Mouse (Mus musculus) midbrain, embryonic 16.5 days (tissue): ENCODE measurements around the gene Usp47. TPM values are rescaled to one million over a fixed set of nuclear protein-coding genes. Genes with fewer than 3 reads are reported as not detected.

Experiments
- ATAC-seq: fragments of 200-750 bp; cut with Nextera tagmentation; 2 replicates; pipeline ENCODE4 v1.8.0; 2017; ENCODE audit warnings: moderate TSS enrichment
- H3K27ac ChIP-seq: fragments of 300-500 bp; sonication (generic); 2 replicates; pipeline ENCODE4 v1.5.1; 2014; ENCODE audit warnings: mild to moderate bottlenecking, low read length, mixed read lengths
- H3K27me3 ChIP-seq: fragments of 300-500 bp; sonication (generic); 2 replicates; pipeline ENCODE4 v1.6.1; 2014; ENCODE audit warnings: low read depth, low read length, mixed read lengths; ENCODE audit not compliant: control insufficient read depth, insufficient read depth
- H3K36me3 ChIP-seq: fragments of 300-500 bp; sonication (generic); 2 replicates; pipeline ENCODE4 v1.6.1; 2014; ENCODE audit warnings: mild to moderate bottlenecking, low read length, moderate library complexity, mixed read lengths; ENCODE audit not compliant: control insufficient read depth, insufficient read depth
- H3K4me1 ChIP-seq: fragments of 300-500 bp; sonication (generic); 2 replicates; pipeline ENCODE4 v1.6.1; 2014; ENCODE audit warnings: mild to moderate bottlenecking, low read length, mixed read lengths; ENCODE audit not compliant: control insufficient read depth, insufficient read depth
- H3K4me2 ChIP-seq: fragments of 300-500 bp; sonication (generic); 2 replicates; pipeline ENCODE4 v1.6.1; 2014; ENCODE audit warnings: mild to moderate bottlenecking, low read length, mixed read lengths
- H3K4me3 ChIP-seq: fragments of 300-500 bp; sonication (generic); 2 replicates; pipeline ENCODE4 v1.5.1; 2014; ENCODE audit warnings: low read depth, mild to moderate bottlenecking, low read length, moderate library complexity, mixed read lengths
- H3K9ac ChIP-seq: fragments of 300-500 bp; sonication (generic); 2 replicates; pipeline ENCODE4 v1.6.1; 2014; ENCODE audit warnings: low read depth, low read length, mixed read lengths
- H3K9me3 ChIP-seq: fragments of 300-500 bp; sonication (generic); replicated peaks from 2 replicates; pipeline ENCODE4 v1.6.1; 2014; ENCODE audit warnings: mild to moderate bottlenecking, low read length, mixed read lengths; ENCODE audit not compliant: control insufficient read depth, poor library complexity, severe bottlenecking
- WGBS: fragments of 180-500 bp; shearing (Covaris S2); extraction: QIAGEN DNeasy Blood & Tissue Kit; methylation state at CpG from one replicate; pipeline ENCODE4 v1.1.7; 2014; 5-methylcytosine and 5-hydroxymethylcytosine counted together
- polyA plus RNA-seq: library from polyadenylated mRNA; unstranded; fragments of >200 nt; fragmentation: Nextera tagmentation; extraction: Ambion mirVana; gene quantifications from 2 replicates; pipeline ENCODE4 v1.2.1, GENCODE M21; 2015

Gene Usp47
- polyA plus RNA-seq, 1 experiment from 2014 or later: 78.4 TPM

- H3K9me3 ChIP-seq: no peaks in the 10 kb centered on the region
- ATAC-seq: no peak
- H3K4me2 ChIP-seq: no peak overlapping the region
- no peaks in the 10 kb centered on the region for H3K27me3 ChIP-seq
- H3K27ac ChIP-seq: no peak overlapping the region
- no peak overlapping the region for H3K9ac ChIP-seq
- H3K36me3 ChIP-seq: peaks cover 30% of the 10 kb centered on the region
- WGBS: 90% methylated on average over 2 of the region's 2 CpGs
- H3K4me3 ChIP-seq: no peak overlapping the region
- H3K4me1 ChIP-seq: no peaks in the 10 kb centered on the region
Measured at GRCm38 (mm10) chr7:112100887-112101286, 77.6 kb downstream of the Usp47 start.

DNA sequence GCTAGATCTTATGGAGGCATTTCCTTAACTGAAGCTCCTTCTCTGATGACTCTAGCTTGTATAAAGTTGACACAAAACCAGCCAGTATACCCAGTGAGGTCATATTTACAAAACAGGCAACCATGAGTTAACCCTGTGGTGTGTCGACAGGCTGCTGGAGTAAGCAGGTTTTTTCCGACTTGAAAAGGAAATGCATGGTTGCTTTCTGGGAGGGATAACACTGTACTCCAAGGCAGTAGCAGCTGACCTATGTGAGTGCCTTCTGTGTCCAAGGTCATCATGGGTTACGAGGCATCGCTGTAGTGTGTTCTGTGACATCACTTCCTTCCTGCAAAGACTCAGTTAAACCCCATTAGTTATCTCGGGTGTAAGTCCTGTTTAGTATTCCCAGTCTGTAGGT is 79.6 kb downstream of the Usp47 start:
- Histone ChIP-seq H3K36me3 (peaks cover 37% of the 10 kb centered on the region), H3K9ac (no peak overlapping the region), H3K27me3 (no peaks in the 10 kb centered on the region), H3K9me3 (no peaks in the 10 kb centered on the region), H3K4me3 (no peak overlapping the region), H3K4me2 (no peak overlapping the region), H3K4me1 (no peaks in the 10 kb centered on the region), H3K27ac (no peak overlapping the region)
- WGBS: 86% methylated on average over 5 of the region's 5 CpGs
- ATAC-seq: no peak

- Histone ChIP-seq H3K4me1 (no peaks in the 10 kb centered on the region), H3K9ac (no peak overlapping the region), H3K4me2 (no peak overlapping the region), H3K9me3 (no peaks in the 10 kb centered on the region), H3K4me3 (no peak overlapping the region), H3K27me3 (no peaks in the 10 kb centered on the region), H3K27ac (no peak overlapping the region), H3K36me3 (peaks cover 38% of the 10 kb centered on the region)
- ATAC-seq: no peak
- 89% methylated on average over 5 of the region's 5 CpGs for WGBS
Measured at GRCm38 (mm10) chr7:112103816-112104215, 80.5 kb downstream of the Usp47 start.

- peaks cover 38% of the 10 kb centered on the region for H3K36me3 ChIP-seq
- ATAC-seq: no peak
- no peaks in the 10 kb centered on the region for H3K27me3 ChIP-seq
Measured at GRCm38 (mm10) chr7:112108757-112109156, 85.5 kb downstream of the Usp47 start.

GRCm38 (mm10) chr7:112110638-112111372 is 87.5 kb downstream of the Usp47 start:
- Histone ChIP-seq H3K27ac (no peak overlapping the region), H3K4me1 (no peaks in the 10 kb centered on the region), H3K9ac (no peak overlapping the region), H3K27me3 (no peaks in the 10 kb centered on the region), H3K9me3 (no peaks in the 10 kb centered on the region), H3K4me3 (no peak overlapping the region), H3K36me3 (peaks cover 29% of the 10 kb centered on the region), H3K4me2 (no peak overlapping the region)
- WGBS: 88% methylated on average over 19 of the region's 19 CpGs
- no peak for ATAC-seq

More at GRCm38 (mm10) chr7:112108757-112109156, 85.5 kb downstream of the Usp47 start:
- no peak overlapping the region for H3K4me2 ChIP-seq
- H3K4me3 ChIP-seq: no peak overlapping the region
- H3K9me3 ChIP-seq: no peaks in the 10 kb centered on the region
- H3K9ac ChIP-seq: no peak overlapping the region
- H3K27ac ChIP-seq: no peak overlapping the region
- no peaks in the 10 kb centered on the region for H3K4me1 ChIP-seq

GRCm38 (mm10) chr7:112117501-112117900 is 94.2 kb downstream of the Usp47 start:
- Histone ChIP-seq H3K9ac (no peak overlapping the region), H3K27ac (no peak overlapping the region), H3K27me3 (no peaks in the 10 kb centered on the region), H3K4me3 (no peak overlapping the region), H3K36me3 (no peaks in the 10 kb centered on the region), H3K9me3 (no peaks in the 10 kb centered on the region), H3K4me2 (no peak overlapping the region), H3K4me1 (no peaks in the 10 kb centered on the region; the same call in 1 of the 2 replicates)
- 82% methylated on average over 7 of the region's 7 CpGs for WGBS
- ATAC-seq: no peak

- Histone ChIP-seq H3K36me3 (no peaks in the 10 kb centered on the region), H3K4me2 (no peak overlapping the region), H3K4me1 (no peaks in the 10 kb centered on the region; the same call in 1 of the 2 replicates), H3K27ac (no peak overlapping the region), H3K27me3 (no peaks in the 10 kb centered on the region), H3K9me3 (no peaks in the 10 kb centered on the region), H3K4me3 (no peak overlapping the region), H3K9ac (no peak overlapping the region)
- WGBS: 89% methylated on average over 7 of the region's 7 CpGs
- no peak for ATAC-seq
Measured at GRCm38 (mm10) chr7:112118086-112118485, 94.8 kb downstream of the Usp47 start.

GRCm38 (mm10) chr7:112119248-112119647 is 95.9 kb downstream of the Usp47 start:
- Histone ChIP-seq H3K9ac (no peak overlapping the region), H3K4me3 (no peak overlapping the region), H3K27me3 (no peaks in the 10 kb centered on the region), H3K27ac (no peak overlapping the region), H3K9me3 (no peaks in the 10 kb centered on the region), H3K4me1 (no peaks in the 10 kb centered on the region; the same call in 1 of the 2 replicates), H3K36me3 (no peaks in the 10 kb centered on the region), H3K4me2 (no peak overlapping the region)
- ATAC-seq: no peak
- 85% methylated on average over 7 of the region's 7 CpGs for WGBS

DNA sequence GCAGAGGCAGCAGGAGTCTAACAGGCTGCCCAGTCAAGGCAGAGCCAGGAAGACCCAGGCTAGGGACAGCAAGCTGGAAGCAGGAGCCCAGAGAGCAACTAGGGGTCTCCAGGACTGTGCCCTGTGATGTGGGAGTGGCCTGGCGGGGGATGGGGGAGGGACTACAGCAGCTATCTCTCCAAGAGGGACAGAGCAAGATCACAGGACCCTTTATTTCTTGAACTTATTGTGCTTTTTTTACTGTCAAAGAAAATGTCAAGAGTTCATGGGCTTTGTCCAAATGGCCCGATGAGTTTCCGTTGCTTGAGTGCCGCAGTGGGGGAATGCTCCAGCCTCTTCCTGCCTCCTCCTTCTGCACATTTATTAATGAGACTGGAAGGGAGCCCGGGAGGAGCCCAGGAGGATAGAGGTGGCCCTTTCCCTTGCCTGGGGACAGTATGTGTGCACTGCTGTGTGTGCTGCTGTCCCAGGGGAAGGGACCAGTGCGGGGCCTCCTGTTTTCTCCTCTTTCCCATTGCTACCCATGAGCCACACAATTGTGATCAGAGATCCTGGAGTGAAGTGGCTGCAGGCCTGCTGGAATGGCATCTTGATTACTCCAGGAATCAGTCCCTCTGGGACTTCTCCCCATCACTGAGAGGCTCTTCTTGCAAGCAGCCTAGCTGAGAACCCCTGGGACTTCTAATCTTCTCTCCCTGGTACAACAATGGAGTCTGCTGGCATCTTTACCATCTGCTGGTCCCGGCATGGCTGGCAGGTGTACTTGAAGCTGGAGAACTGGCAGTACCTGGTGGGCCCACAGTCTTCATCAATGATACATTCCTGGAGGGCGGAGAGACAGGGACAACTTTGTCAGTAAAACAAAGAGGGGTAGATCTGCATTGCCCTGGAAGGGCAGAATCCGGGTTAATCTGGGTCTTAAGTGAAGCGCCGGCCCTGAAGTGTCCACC is 97.8 kb downstream of the Usp47 start:
- Histone ChIP-seq H3K4me1 (no peaks in the 10 kb centered on the region; the same call in 1 of the 2 replicates), H3K9ac (no peak overlapping the region), H3K9me3 (no peaks in the 10 kb centered on the region), H3K4me3 (no peak overlapping the region), H3K27ac (no peak overlapping the region), H3K4me2 (no peak overlapping the region), H3K36me3 (no peaks in the 10 kb centered on the region), H3K27me3 (no peaks in the 10 kb centered on the region)
- no peak for ATAC-seq
- 63% methylated on average over 11 of the region's 11 CpGs for WGBS
